Mouse (Mus musculus) left cerebral cortex, postnatal 14 days (tissue): ENCODE measurements around the gene Tesk2. TPM values are rescaled to one million over a fixed set of nuclear protein-coding genes. Genes with fewer than 3 reads are reported as not detected.

Experiments
- DNase-seq, 2 experiments: peaks; one replicate each; pipeline ENCODE4 v3.0.0; 2021 to 2022; ENCODE audit warnings: low spot score in 2 of 2, mixed read lengths in 1 of 2
- intact Hi-C: fragments of 180-260 bp; cut with DNase I; formaldehyde crosslinking; loops from one replicate; pipeline ENCODE4 v1.15.1; 2025
- total RNA-seq, 2 experiments: library from RNA; stranded (reverse); gene quantifications; 2 replicates each; pipeline ENCODE4 v1.2.3; 2021

The Tesk2 gene
- total RNA-seq, 2 experiments from 2014 or later, result 4.1 to 4.8 TPM

GRCm38 (mm10) chr4:116708791-116709390 lies 11.9 kb upstream of the Tesk2 start:
- DNase-seq, result no peak
- intact Hi-C loops, result no loop called here

DNA sequence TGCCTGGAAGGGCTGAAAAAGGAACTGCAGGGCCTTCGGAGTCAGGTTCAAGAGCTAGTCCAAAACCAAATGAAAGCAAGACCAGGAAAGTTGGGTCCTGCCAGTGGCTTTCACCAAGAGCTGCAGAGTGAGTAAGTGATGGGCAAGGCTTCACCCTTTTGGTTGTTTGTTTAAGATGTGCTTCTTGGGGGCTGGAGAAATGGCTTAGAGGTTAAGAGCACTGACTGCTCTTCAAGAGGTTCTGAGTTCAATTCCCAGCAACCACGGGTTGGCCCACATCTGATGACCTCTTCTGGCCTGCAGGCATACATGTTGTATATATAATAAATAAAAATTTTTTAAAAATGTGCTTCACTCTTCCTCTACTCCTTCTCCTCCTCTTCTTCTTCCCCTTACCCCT lies 10.6 kb upstream of the Tesk2 start:
- DNase-seq, result no peak
- intact Hi-C loops, result no loop called here

- DNase-seq, result no peak
- intact Hi-C loops, result no loop called here
Measured at GRCm38 (mm10) chr4:116712536-116712935, 8.2 kb upstream of the Tesk2 start.

DNA sequence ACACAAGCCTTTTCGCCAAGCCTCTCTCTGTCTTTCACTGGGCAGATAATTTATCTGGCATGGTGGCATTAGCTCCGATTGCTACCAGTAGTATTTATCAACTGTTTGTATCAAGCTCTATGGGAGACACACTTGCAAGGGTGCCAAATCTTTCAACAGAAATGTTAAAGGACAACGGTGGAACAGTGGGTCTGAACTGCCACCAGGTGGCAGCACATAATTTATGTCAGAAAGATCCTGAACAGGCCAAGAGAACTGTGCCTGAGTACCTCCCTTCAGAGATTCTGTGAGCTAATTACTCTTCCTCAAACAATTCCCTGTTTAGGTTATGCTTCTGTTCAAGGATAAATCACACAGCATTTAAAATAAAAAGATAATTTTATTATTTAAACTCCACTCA lies 1.4 kb upstream of the Tesk2 start:
- intact Hi-C loops, result loop anchor here (1.0 kb wide), 1 partner anchor 69 kb away; no protein-coding TSS in a partner anchor
- peak; percentile 78 to 80 for DNase-seq

DNA sequence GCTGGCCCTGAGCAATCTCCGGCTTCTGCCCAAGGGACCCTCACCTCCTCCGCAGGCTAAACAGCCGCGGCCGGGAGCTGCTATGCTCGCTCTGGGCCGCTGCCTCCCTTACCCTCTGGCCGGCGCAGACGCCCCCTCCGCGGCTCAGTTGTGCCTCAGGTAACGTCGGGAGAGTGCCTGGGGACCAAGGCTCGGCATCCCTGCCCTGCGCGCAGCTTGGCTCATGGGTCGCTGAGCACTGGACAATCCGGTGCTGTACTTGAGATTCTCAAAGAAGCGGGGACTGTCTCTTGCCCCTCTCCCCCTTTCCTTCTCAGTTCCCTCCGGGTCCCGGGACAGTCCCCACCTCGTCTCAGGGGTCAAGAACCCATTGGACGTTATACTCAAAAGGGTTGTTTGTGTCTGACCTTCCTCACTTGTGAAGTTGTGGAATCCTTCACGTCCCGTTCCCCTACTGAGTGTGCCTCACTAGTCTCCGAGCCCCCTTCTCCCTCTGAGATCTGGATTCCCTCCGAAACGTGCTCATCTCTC lies 415 bp downstream of the Tesk2 start:
- DNase-seq, result no peak
- intact Hi-C loops, result loop anchor here (5.0 kb wide), 1 partner anchor 266 kb away; no protein-coding TSS in a partner anchor

DNA sequence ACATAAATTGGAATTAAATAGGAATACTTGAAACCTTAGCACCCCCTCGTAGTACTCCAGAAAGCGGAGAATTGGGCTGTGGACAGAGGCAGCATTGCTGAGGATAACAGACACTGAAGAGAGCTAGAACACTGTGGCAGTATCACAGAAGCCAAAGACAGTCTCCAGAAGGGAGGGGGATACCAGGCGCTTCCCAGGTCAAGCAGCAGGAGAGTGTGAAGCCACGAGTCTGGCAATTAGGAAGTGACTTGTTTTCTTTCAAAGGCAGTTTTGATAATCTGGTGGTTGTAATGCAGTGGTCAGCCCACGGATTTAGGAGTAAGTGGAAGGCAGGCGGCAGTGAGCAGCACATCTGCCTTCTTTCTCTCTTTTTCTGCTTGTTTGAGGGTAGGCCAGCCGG lies 1.5 kb downstream of the Tesk2 start:
- intact Hi-C loops, result loop anchor here (5.0 kb wide), 1 partner anchor 265 kb away; no protein-coding TSS in a partner anchor
- DNase-seq, result no peak

DNA sequence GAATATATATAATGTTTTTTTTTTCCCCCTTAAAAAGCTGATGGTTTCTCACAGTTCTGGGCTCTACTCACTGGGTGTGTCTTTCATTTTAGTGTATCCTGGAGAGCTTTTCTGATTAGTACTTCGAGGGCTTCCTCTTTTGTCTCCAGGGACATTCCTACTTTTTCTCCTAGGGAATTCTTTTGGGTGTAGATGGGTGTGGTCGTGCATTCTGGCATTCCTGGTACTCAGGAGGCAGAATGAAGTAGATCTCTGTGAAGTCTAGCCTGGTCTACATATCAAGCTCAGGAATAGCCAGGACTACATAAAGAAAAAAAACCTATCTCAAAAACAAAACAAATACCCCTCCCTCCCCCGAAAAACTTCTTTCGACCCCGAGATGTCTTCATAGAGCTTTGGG lies 4.7 kb downstream of the Tesk2 start:
- no peak for DNase-seq
- intact Hi-C loops, result no loop called here

GRCm38 (mm10) chr4:116727401-116727800 lies 6.7 kb downstream of the Tesk2 start:
- intact Hi-C loops, result no loop called here
- DNase-seq, result no peak

- no peak for DNase-seq
- intact Hi-C loops, result no loop called here
Measured at GRCm38 (mm10) chr4:116729532-116729931, 8.8 kb downstream of the Tesk2 start.

DNA sequence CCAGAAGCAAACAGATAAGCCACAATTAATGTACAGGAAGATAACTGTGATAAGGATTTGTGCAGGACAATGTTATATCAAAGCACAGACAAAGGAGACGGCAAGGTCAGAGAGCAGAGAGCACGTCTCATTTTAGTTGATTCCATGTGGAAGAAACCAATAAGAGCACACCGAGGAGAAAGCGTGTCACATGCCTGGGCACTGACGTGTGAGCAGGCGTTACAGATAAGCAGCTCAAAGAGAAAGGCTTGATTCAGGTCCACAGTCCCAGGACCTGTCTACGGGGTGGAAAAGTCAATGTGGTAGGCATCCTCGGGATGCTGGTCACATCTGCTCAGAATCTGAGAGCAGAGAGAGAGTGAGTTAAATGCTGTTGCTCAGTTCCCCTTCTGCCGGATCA lies 10.3 kb downstream of the Tesk2 start:
- intact Hi-C loops, result no loop called here
- no peak for DNase-seq

- no peak for DNase-seq
- intact Hi-C loops, result no loop called here
Measured at GRCm38 (mm10) chr4:116732355-116732754, 11.6 kb downstream of the Tesk2 start.

DNA sequence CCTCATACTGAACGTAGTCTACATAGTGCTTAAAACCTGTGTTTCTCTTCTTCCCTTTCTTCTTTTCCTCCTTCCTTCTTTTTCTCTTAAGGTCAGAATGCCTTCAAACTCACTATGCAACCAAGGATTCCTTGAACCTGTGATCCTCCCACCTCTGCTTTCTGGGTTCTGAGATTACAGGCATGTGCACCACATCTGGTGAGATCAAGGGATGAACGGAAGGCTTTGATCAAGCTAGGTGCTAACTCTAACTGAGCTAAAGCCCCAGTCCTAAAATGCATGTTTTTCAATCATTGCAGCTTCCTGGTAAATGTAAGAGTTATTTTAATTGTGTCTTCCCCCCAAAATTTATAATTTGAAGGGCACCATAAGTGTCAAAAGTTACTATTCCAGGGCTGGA lies 14.2 kb downstream of the Tesk2 start:
- intact Hi-C loops, result no loop called here
- no peak for DNase-seq

- no peak for DNase-seq
Measured at GRCm38 (mm10) chr4:116738972-116739751, 18.4 kb downstream of the Tesk2 start.

GRCm38 (mm10) chr4:116749750-116750149 lies 29.0 kb downstream of the Tesk2 start:
- intact Hi-C loops, result no loop called here
- DNase-seq, result no peak

More at GRCm38 (mm10) chr4:116738972-116739751, 18.4 kb downstream of the Tesk2 start:
- intact Hi-C loops, result no loop called here

- intact Hi-C loops, result no loop called here
- DNase-seq, result no peak
Measured at GRCm38 (mm10) chr4:116761914-116762313, 41.2 kb downstream of the Tesk2 start.

- intact Hi-C loops, result no loop called here
- DNase-seq, result no peak
Measured at GRCm38 (mm10) chr4:116764001-116764400, 43.3 kb downstream of the Tesk2 start.

- no peak for DNase-seq
- intact Hi-C loops, result no loop called here
Measured at GRCm38 (mm10) chr4:116768510-116768909, 47.8 kb downstream of the Tesk2 start.

- DNase-seq, result no peak
- intact Hi-C loops, result no loop called here
Measured at GRCm38 (mm10) chr4:116769060-116769459, 48.3 kb downstream of the Tesk2 start.

DNA sequence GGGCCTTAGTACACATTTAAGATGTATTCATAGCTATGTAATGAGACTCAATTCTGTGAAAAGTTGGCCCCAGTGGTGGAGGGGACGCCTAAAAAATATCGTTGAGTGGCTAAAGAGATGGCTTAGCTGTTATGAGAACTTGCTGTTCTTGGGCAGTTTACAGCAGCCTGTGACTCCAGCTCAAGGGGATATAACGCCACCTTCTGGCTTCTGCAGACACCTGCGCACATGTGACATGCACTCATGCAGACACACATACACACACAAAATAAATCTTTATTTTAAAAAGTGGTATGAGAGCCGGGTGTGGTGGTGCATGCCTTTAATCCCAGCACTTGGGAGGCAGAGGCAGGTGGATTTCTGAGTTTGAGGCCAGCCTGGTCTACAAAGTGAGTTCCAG lies 55.6 kb downstream of the Tesk2 start:
- DNase-seq, result no peak
- intact Hi-C loops, result no loop called here

GRCm38 (mm10) chr4:116777079-116777478 lies 56.3 kb downstream of the Tesk2 start:
- intact Hi-C loops, result no loop called here
- no peak for DNase-seq

DNA sequence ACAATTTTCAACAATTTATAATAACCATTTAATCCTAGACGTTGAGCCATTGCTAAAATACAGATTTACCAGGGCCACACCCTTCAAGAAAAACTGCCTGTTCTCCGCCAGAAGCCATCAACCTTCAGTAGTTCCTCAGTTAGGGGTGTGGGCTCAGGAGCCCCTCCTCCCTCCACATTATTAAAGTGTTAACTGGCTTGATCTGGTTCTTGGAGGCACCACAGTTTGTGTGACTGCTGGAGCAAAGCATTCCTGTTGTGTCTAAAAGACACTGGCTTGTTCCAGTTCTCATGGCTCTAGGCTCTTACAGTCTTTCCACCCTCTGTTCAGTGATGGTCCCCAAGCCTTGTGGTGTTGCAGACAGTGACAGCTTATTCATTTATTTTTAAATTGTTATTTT lies 59.8 kb downstream of the Tesk2 start:
- intact Hi-C loops, result no loop called here
- DNase-seq, result no peak
